Mouse (Mus musculus): ENCODE results near the gene Nrxn1.

Gene Nrxn1

DNA sequence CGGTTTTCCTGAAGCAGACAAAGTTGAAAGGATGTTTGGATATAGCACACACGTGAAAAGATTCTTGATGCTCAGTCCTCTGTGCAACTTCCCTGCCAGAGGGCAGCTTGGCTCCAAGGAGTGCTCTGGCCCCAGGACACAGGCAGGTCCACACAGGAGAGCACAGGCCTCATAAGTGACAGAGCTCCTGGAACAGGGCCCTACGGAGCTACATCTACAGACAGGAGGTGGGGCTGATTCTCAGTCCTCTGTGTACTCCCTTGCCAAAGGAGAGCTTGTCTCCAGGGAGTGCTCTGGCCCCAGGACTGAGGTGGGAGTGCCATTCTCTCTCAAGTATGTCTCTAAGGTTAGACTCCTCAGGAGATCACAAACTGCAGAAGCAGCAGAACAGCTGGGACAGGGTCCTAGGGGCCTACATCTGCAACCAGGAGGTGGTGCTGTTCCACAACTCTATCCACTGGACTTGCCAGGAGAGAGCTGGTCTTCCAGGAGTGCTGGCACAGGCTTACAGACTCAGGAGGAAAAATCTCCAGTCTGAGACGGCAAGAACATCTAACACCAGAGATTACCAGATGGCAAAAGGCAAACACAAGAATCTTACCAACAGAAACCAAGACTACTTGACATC, 129.9 kb downstream of the Nrxn1 start:
- in situ Hi-C loops (cut with MseI, MboI) = no loop called here

GRCm38 (mm10) chr17:90955221-90955620, 137.7 kb downstream of the Nrxn1 start:
- in situ Hi-C loops (cut with MseI, MboI) = no loop called here

GRCm38 (mm10) chr17:90934929-90935328, 157.9 kb downstream of the Nrxn1 start:
- in situ Hi-C loops (cut with MseI, MboI) = no loop called here

GRCm38 (mm10) chr17:90913320-90913719, 179.6 kb downstream of the Nrxn1 start:
- in situ Hi-C loops (cut with MseI, MboI) = no loop called here

DNA sequence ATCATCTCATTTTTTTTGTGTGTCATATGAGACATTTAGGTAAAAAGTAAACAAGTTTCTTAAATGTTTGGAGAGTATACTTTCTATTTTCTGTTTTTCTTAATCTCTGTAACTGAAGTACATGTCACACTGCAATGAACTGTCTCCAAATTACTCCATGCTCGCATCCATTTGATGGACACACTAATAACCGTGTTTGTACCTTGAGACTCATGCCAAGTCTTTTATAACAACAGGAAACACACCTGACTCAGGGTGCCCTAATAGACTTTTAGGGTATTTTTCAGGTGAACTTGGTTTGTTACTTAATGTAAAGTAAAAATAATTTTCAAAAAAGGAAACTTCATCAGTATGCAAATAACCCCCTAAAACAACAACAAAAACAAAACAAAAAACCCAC, 180.1 kb downstream of the Nrxn1 start:
- in situ Hi-C loops (cut with MseI, MboI) = no loop called here

DNA sequence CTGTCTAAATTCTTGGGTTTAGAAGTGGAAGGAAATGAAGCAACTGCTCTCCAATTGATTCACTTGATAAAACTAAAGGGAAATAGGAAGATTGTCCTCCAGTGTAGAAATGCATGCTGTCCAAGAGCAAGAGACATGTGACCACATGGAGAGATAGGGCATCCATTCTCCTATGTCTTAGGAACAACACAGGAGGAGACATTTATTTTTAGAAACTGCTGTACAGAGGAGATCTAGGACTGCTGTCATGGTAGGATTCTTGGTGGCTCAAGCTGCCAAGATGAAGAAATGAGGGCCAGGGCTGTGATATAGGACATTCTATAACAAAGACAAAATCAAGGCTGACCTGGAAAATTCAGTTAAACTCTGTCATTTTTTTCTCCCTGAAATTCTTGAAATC, 180.5 kb downstream of the Nrxn1 start:
- in situ Hi-C loops (cut with MseI, MboI) = no loop called here

DNA sequence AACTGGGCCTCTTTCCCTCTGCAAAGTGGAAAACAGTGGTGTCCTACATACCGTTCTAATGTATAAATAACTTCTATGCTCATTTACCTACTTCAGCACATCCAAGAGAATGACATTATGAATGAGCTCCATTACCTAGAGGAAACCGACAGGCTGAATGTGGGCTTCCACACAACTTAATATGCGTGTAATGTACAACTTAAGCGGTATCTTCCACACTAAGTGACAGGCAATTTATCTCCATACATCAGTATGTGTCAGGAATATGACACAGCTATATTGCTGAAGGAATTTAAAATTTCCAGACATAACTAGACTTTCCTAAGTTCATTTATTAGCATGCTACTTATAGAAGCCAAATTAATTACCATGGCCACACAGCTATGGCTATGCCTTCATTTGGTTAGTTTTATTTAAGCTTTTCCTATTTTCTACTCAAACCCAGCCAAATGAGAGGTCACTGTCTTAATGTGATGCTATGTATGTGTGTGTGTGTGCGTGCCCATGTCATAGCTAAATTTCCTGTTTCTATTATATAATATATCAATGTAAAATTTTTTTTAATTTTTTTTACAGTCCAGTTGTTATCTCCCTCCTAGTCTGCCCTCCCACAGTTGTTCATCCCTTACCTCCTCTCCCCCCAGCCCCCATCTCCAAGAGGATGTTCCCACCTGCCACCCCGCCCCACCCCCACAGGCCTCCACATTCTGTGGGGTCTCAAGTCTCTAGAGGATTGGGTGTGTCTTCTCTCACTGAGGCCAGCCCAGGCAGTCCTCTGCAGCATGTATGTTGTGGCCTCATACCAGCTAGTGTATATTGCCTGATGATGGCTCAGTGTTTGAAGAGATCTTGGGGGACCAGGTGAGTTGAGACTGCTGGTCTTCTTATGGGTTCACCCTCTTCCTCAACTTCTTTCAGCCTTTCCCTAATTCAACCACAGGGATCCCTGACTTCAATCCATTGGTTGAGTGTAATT, 186.5 kb downstream of the Nrxn1 start:
- in situ Hi-C loops (cut with MseI, MboI) = no loop called here

GRCm38 (mm10) chr17:90905143-90905542, 187.7 kb downstream of the Nrxn1 start:
- in situ Hi-C loops (cut with MseI, MboI) = no loop called here

- in situ Hi-C loops (cut with MseI, MboI) = no loop called here
Measured at GRCm38 (mm10) chr17:90892327-90893259, 200.3 kb downstream of the Nrxn1 start.

- in situ Hi-C loops (cut with MseI, MboI) = no loop called here
Measured at GRCm38 (mm10) chr17:90891711-90892110, 201.2 kb downstream of the Nrxn1 start.

- in situ Hi-C loops (cut with MseI, MboI) = no loop called here
Measured at GRCm38 (mm10) chr17:90857225-90857624, 235.6 kb downstream of the Nrxn1 start.

- in situ Hi-C loops (cut with MseI, MboI) = no loop called here
Measured at GRCm38 (mm10) chr17:90843876-90844275, 249.0 kb downstream of the Nrxn1 start.

DNA sequence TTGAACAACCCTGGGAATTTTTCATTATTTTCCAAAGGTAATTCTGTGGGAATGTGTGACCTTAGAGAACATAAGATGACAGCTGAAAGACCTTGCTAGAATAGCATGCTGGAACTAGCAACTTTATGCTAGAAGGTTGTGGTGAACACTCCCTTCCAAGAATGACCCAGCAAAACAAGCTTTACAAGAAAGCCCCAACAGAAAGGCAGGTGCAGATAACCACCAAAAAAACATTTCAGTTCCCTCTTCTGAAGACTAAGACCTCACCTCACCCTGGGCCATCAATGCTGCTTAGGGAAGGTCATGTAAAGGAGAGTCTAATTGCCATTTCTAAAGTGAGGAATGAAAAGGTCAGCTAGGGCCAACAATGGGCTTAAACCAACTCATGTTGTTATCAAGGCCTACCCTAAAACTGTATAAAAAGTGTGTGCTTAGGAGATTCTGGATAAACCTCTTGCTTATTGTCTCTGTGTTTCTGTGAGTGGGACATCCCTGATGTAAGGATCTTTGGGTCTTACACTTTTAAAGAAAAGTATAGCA, 249.7 kb downstream of the Nrxn1 start:
- in situ Hi-C loops (cut with MseI, MboI) = no loop called here

DNA sequence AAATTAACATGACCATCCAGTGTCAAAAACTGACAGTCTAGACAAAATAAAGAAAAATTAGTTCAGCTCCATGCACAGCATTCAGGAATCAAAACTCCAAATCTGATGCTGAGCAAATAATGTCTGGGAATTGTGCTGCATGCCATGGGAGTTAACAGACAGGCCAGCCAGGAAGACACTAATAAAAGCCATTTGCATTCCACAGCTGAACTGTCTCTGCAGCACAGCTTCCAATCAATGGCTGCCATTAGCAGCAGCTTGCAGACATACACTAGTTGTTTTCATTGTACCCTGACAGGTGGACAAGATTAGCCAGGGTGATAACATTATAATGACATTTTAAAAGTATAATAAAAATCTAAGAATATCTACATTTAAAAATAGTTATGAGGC, 255.9 kb downstream of the Nrxn1 start:
- in situ Hi-C loops (cut with MseI, MboI) = no loop called here

DNA sequence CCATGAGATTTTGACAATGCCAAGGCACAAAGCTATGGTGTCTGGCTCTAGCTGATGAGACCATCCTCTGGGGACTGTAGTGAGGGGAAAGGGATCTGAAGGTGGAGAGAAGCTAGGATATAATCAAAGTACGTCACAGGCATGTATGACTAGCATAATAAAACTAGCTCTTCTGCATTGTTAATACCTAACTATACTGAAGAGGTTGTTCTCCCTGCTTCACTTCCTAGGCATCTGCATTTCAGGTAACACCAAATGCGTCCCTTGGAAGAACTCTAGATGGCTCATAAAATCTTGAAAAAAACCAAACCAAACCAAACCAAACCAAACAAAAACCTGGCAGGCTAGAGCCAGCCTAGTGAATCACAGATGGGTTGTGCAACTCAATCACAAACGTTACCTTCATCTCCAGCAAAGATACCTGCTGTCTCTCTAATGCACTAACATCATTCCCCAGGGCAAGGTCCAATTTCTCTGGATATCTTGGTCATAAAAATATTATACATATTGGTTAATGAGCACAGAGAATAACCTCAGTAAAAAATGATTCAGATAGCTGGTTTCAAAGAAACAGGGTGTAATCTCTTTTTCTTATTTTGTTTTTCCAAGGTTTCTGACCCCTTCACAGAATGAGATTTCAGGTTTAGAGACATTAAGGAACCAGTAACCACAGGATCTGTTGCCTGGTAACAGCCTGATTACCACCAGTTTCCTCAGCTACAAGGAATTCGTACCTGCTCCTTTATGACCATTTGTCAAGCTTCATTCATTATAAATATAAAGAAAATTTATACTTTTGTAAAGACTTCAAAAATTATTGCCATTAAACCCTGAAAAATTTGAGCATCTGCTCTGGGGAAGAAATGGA, 256.5 kb downstream of the Nrxn1 start:
- in situ Hi-C loops (cut with MseI, MboI) = no loop called here

GRCm38 (mm10) chr17:90818340-90818739, 274.5 kb downstream of the Nrxn1 start:
- in situ Hi-C loops (cut with MseI, MboI) = no loop called here

DNA sequence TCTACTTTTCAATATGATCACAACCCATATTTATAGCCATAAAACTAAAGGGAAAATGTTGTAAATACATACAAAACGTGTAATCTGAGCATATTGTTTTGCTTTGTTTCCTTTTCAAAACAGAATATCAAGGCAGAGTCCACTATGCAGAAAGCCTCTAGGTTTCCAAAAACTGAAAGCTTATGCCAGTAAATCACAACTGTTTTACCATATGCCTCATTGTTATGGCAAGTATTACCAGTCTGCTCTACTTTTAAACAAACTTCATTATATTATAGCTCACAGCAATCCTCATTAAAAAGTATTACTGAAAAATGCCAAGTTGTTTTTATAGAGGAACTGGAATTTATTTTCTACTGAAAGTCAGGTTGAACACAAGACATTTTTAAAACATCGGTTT, 275.0 kb downstream of the Nrxn1 start:
- in situ Hi-C loops (cut with MseI, MboI) = no loop called here

DNA sequence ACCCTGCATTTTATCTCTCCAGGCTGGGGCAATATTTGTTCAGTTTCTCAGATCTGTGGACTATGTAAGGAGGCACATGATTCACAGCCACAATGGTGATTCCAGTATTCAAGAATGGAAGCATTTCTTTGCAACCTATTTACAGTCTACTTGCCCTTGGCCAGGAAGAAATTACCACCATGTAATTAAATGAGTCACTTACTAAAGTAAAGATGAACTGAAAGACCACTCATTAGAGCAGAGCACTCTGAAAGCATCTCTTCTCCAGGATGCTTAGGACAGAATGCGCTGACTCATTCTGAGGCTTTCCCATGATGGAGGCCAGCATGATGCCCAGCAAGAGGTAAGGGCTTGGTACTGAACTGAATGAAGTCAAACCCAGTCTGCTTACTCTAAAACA, 277.6 kb downstream of the Nrxn1 start:
- in situ Hi-C loops (cut with MseI, MboI) = no loop called here

DNA sequence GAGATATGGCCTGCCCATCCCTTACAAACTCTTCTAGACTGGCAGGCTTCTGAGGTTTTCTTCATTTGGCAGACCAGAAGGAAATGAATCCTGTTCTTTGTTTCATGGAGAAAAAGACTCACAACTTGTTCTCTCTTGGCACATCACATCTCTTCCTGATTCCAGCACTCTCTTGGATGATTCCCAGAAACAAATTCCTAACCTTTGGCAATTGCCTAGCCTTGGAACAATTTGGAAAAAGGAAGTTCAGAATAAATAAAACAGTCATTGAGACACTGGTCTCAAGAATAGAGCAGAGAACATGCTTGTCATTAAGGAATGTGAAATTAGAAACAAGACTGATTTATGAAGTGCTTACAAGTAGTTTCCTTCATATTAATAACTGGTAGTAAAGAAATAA, 279.1 kb downstream of the Nrxn1 start:
- in situ Hi-C loops (cut with MseI, MboI) = no loop called here

DNA sequence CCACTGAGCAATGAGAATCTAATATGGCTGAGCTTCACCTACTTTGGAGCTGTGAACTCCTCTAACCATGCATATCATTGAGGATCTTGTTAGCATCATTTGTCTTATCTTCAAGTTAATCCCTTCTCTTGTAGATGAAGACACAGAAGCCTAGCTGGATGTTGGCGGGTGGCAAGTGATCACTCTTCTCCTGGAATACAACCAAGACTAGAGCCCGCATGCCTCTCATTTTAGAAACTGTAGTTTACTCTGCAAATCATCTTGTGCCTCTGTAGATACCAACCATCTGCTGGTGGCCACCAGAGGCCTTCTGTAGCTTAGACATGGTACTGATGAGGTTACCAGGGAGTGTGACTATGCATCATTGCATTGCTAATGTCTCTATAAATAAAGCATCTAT, 280.4 kb downstream of the Nrxn1 start:
- in situ Hi-C loops (cut with MseI, MboI) = no loop called here
